Mouse (Mus musculus) heart, adult 2 months (tissue): ENCODE results near the gene Stk33.

Experiments
- CTCF ChIP-seq: fragments of 200-600 bp; IDR thresholded peaks from 2 replicates; pipeline ENCODE4 v1.8.1; 2022; ENCODE audit warnings: antibody characterized with exemption, mild to moderate bottlenecking, moderate library complexity
- POLR2A ChIP-seq: fragments of 200-500 bp; IDR thresholded peaks from 2 replicates; pipeline ENCODE4 v1.6.1; 2011; ENCODE audit warnings: mild to moderate bottlenecking, low read depth, low read length, control low read depth; ENCODE audit not compliant: insufficient read depth

DNA sequence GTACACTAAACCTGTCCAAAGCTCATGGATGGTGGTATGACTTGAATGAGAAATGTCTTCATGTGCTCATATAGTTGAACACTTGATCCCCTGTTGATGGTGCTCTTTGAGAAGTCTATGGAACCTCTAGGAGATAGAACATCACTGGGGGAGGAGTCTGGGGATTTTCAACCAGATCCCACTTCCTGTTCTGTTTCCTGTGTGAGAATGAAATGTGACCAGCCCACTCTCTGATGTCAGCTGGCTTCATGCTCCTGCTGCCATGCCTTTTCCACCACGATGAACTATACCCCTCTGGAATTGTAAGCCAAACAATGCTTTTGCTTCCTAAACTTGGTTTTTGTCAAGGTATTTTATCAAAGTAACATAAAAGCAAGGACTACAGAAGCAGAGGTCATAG lies 81.0 kb downstream of the Stk33 start:
- TF ChIP-seq CTCF (no peak), POLR2A (no peak)
